Mouse (Mus musculus) erythroblast, embryonic 14.5 days (primary cell): ENCODE results near the gene Vcpkmt.

Experiments
- GATA1 ChIP-seq: IDR thresholded peaks from 2 replicates; pipeline ENCODE4 v1.6.1; 2012; ENCODE audit warnings: low read length, inconsistent platforms, mixed read lengths
- TAL1 ChIP-seq: IDR thresholded peaks from 3 replicates; pipeline ENCODE4 v1.6.1; 2012; ENCODE audit warnings: low read length, inconsistent platforms, mixed read lengths

DNA sequence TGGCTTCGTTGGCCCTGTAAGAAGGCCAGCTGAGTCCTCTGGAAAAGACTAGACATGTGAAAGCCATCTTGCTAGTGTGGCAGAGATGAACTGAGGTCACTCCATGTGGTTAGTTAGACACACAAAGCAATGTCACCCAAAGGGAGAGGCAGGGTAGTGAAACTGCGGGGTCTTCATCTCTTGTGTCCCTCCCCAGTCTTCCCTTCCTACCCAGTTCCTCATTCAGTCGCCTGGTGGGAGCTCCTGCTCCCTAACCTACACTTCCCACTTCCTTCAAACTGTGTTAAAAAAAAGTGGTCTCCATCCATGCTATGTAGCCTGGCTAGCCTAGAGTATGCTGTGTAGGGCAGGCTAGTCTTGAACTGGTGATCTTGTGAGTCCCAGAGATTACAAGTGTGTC is 50.3 kb downstream of the Vcpkmt start:
- TF ChIP-seq TAL1 (no peak), GATA1 (no peak)
